Mouse (Mus musculus): ENCODE measurements around the gene Ivd.

Gene Ivd

GRCm38 (mm10) chr2:118861454-118862339 is at the start of gene Ivd:
Ivd (plus strand) TSS chr2:118861954.
- DNase-seq: peak; percentile 92 to 93

GRCm38 (mm10) chr2:118812724-118813123 is 49.0 kb upstream of the Ivd start:
- DNase-seq: no peak

- peak; percentile 82 to 84 for DNase-seq
Measured at GRCm38 (mm10) chr2:118813981-118814836, 47.5 kb upstream of the Ivd start, which contains the start of gene Knstrn. Knstrn (plus strand) TSS chr2:118814003.

GRCm38 (mm10) chr2:118822800-118823199 is 39.0 kb upstream of the Ivd start:
- DNase-seq: no peak

GRCm38 (mm10) chr2:118824396-118824795 is 37.4 kb upstream of the Ivd start:
- no peak for DNase-seq

GRCm38 (mm10) chr2:118829096-118829495 is 32.7 kb upstream of the Ivd start:
- no peak for DNase-seq

GRCm38 (mm10) chr2:118834061-118834460 is 27.7 kb upstream of the Ivd start:
- no peak for DNase-seq

- no peak for DNase-seq
Measured at GRCm38 (mm10) chr2:118835115-118835514, 26.6 kb upstream of the Ivd start.

GRCm38 (mm10) chr2:118838330-118838729 is 23.4 kb upstream of the Ivd start:
- no peak for DNase-seq

GRCm38 (mm10) chr2:118841186-118841585 is 20.6 kb upstream of the Ivd start:
- no peak for DNase-seq

- no peak for DNase-seq
Measured at GRCm38 (mm10) chr2:118841774-118842173, 20.0 kb upstream of the Ivd start.

- DNase-seq: no peak
Measured at GRCm38 (mm10) chr2:118844427-118844826, 17.3 kb upstream of the Ivd start.

- peak in 1 of 2 experiments; percentile 26 for DNase-seq
Measured at GRCm38 (mm10) chr2:118846246-118846645, 15.5 kb upstream of the Ivd start.

GRCm38 (mm10) chr2:118851756-118852155 is 10.0 kb upstream of the Ivd start:
- no peak for DNase-seq

GRCm38 (mm10) chr2:118862340-118862675 is 554 bp downstream of the Ivd start:
- no peak for DNase-seq

- DNase-seq: no peak
Measured at GRCm38 (mm10) chr2:118870601-118871000, 8.8 kb downstream of the Ivd start.

GRCm38 (mm10) chr2:118871032-118871431 is 9.3 kb downstream of the Ivd start:
- DNase-seq: no peak

- no peak for DNase-seq
Measured at GRCm38 (mm10) chr2:118873018-118873417, 11.3 kb downstream of the Ivd start.

GRCm38 (mm10) chr2:118873890-118874430 is 12.2 kb downstream of the Ivd start:
- peak; percentile 46 to 47 for DNase-seq

GRCm38 (mm10) chr2:118875316-118875715 is 13.6 kb downstream of the Ivd start:
- DNase-seq: no peak

- no peak for DNase-seq
Measured at GRCm38 (mm10) chr2:118876453-118876852, 14.7 kb downstream of the Ivd start.

GRCm38 (mm10) chr2:118881019-118881418 is 19.3 kb downstream of the Ivd start:
- DNase-seq: no peak

GRCm38 (mm10) chr2:118881956-118882355 is 20.2 kb downstream of the Ivd start:
- DNase-seq: no peak

Measured in cerebellum, postnatal 36 days (tissue).